ENCODE assay signal across 17 mouse cellular contexts in the genomic region with DNA sequence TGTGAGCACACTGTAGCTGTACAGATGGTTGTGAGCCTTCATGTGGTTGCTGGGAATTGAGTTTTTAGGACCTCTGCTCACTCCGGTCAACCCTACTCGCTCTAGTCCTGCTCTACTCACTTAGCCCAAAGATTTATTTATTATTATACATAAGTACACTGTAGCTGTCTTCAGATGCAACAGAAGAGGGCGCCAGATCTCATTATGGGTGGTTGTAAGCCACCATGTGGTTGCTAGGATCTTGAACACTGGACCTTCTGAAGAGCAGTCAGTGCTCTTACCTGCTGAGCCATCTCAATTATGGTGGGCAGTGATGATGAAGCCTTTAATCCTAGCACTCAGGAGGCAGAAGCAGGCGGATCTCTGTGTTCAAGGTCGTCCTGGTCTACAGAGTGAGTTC. TPM values are rescaled to one million over a fixed set of nuclear protein-coding genes. Genes with fewer than 3 reads are reported as not detected.
DNase-seq lines count a peak whose midpoint lies in the region; ATAC-seq and TF ChIP-seq lines count a peak whose summit lies in the region.
"Had no signal": no experiment of that assay in that cellular context is flagged by ENCODE, and none has a peak within 500 bp of the region (broad histone marks: within the 10 kb centered on the region; RNA-seq: fewer than 3 reads in every experiment).

No protein-coding gene starts in this region.

- dilution Hi-C loops in CH12.LX (cut with MboI; ENCODE audit: extremely low pct_ligation_motif_present, extremely low pct_unique_long_range_greater_than_20kb, low sequenced_read_pairs), result no loop called here

- H3K4me1 ChIP-seq in liver, embryonic 14.5 days (replicated peaks; ENCODE audit: control insufficient read depth in 2 of 2, insufficient read depth in 2 of 2, low read length in 1 of 2), result no peaks in the 10 kb centered on the region
- H3K4me1 ChIP-seq in liver, embryonic 11.5 days (replicated peaks; ENCODE audit: control insufficient read depth, insufficient read depth, low read length), result no peaks in the 10 kb centered on the region
- H3K4me1 ChIP-seq in CH12.LX (ENCODE audit: control insufficient read depth in 1 of 2, insufficient read depth in 2 of 2), result peaks cover 4 to 9% of the 10 kb centered on the region in 2 experiments; a peak in 3 of 4 replicates
- H3K4me1 ChIP-seq: forebrain, embryonic 15.5 days; hindbrain, embryonic 13.5 days; limb, embryonic 10.5 days; midbrain, embryonic 12.5 days had no signal

- no peaks in the 10 kb centered on the region for H3K36me3 ChIP-seq in liver, embryonic 14.5 days (replicated peaks; ENCODE audit: control insufficient read depth, insufficient read depth, low read depth)
- H3K36me3 ChIP-seq in liver, embryonic 11.5 days (ENCODE audit: control insufficient read depth, insufficient read depth, low read length), result no peaks in the 10 kb centered on the region
- no peaks in the 10 kb centered on the region for H3K36me3 ChIP-seq in CH12.LX (replicated peaks in 1 of 2; ENCODE audit: control insufficient read depth in 1 of 2, insufficient read depth in 1 of 2, low read length in 1 of 2)
- H3K36me3 ChIP-seq: forebrain, embryonic 15.5 days; hindbrain, embryonic 13.5 days; limb, embryonic 10.5 days; liver, embryonic 15.5 days; midbrain, embryonic 12.5 days had no signal

- H3K4me2 ChIP-seq in liver, embryonic 14.5 days (ENCODE audit: low read depth), result no peak overlapping the region
- no peak overlapping the region for H3K4me2 ChIP-seq in liver, embryonic 11.5 days
- H3K4me2 ChIP-seq in CH12.LX (ENCODE audit: insufficient read depth, low read depth, poor library complexity, severe bottlenecking), result no peak overlapping the region
- H3K4me2 ChIP-seq: forebrain, embryonic 15.5 days; hindbrain, embryonic 13.5 days; liver, embryonic 15.5 days; midbrain, embryonic 12.5 days had no signal

- peak; percentile 52 for TF ChIP-seq CTCF in liver, embryonic 14.5 days (IDR thresholded peaks at IDR 0.05; ENCODE audit: low read depth)
- TF ChIP-seq CTCF in CH12.LX (conservative IDR thresholded peaks at IDR 0.05 in 1 of 2, IDR thresholded peaks at IDR 0.05 in 1 of 2; ENCODE audit: low read depth in 2 of 2, low read length in 2 of 2), result peak in 1 of 2 experiments; percentile 61; a peak in 3 of 4 replicates

- no peak for TF ChIP-seq POLR2A in CH12.LX (IDR thresholded peaks at IDR 0.05; ENCODE audit: low read depth, low read length)

- no peak for DNase-seq in liver, embryonic 14.5 days (ENCODE audit: low read depth in 3 of 3, low spot score in 3 of 3)
- DNase-seq in liver, embryonic 11.5 days (ENCODE audit: low spot score), result no peak
- DNase-seq in A20 (ENCODE audit: low read depth, low spot score), result peak; percentile 59
- DNase-seq in CH12.LX (ENCODE audit: extremely low read depth), result peak; percentile 56
- peak; percentile 57 for DNase-seq in naive thymus-derived CD4-positive, alpha-beta T cell, adult 2 months (ENCODE audit: low read depth)
- no peak for DNase-seq in left cerebral cortex, adult 9 months (ENCODE audit: low spot score in 2 of 2)
- no peak for DNase-seq in cerebellum, adult 18-20 months
- DNase-seq: cerebellum, adult 11 months; heart, adult 11 months; kidney, adult 18-20 months; layer of hippocampus, postnatal 36 days had no signal

- in situ Hi-C loops in CH12.LX (cut with MboI; ENCODE audit: low pct_ligation_motif_present, low pct_unique_long_range_greater_than_20kb, low sequenced_read_pairs), result loop anchor here (25.0 kb wide), 1 partner anchor 177 kb away; no protein-coding TSS in a partner anchor

- no peaks in the 10 kb centered on the region for H3K27me3 ChIP-seq in liver, embryonic 14.5 days (ENCODE audit: control insufficient read depth, insufficient read depth, low read length)
- no peaks in the 10 kb centered on the region for H3K27me3 ChIP-seq in liver, embryonic 11.5 days (replicated peaks; ENCODE audit: control insufficient read depth, insufficient read depth, low read length)
- no peaks in the 10 kb centered on the region for H3K27me3 ChIP-seq in CH12.LX (replicated peaks)
- H3K27me3 ChIP-seq: hindbrain, embryonic 13.5 days; midbrain, embryonic 12.5 days had no signal

- H3K27ac ChIP-seq in liver, embryonic 14.5 days, result no peak overlapping the region
- no peak overlapping the region for H3K27ac ChIP-seq in liver, embryonic 11.5 days (ENCODE audit: low read depth, low read length)
- H3K27ac ChIP-seq in CH12.LX (ENCODE audit: insufficient read depth, low read depth), result no peak overlapping the region
- H3K27ac ChIP-seq: forebrain, embryonic 15.5 days; hindbrain, embryonic 13.5 days; limb, embryonic 10.5 days; liver, embryonic 15.5 days; midbrain, embryonic 12.5 days had no signal

- no peak overlapping the region for H3K9ac ChIP-seq in liver, embryonic 14.5 days (replicated peaks)
- no peak overlapping the region for H3K9ac ChIP-seq in liver, embryonic 11.5 days (ENCODE audit: low read depth, low read length)
- no peak overlapping the region for H3K9ac ChIP-seq in CH12.LX (ENCODE audit: insufficient read depth, low read depth)
- H3K9ac ChIP-seq: forebrain, embryonic 15.5 days; hindbrain, embryonic 13.5 days; liver, embryonic 15.5 days; midbrain, embryonic 12.5 days had no signal

- H3K4me3 ChIP-seq in liver, embryonic 14.5 days (ENCODE audit: insufficient read depth in 1 of 2, low read depth in 2 of 2, low read length in 2 of 2), result no peak overlapping the region
- no peak overlapping the region for H3K4me3 ChIP-seq in liver, embryonic 11.5 days (ENCODE audit: low read depth, low read length)
- H3K4me3 ChIP-seq in CH12.LX (replicated peaks in 1 of 3; ENCODE audit: low read depth in 2 of 3, low read length in 2 of 3, poor library complexity in 1 of 3), result no peak overlapping the region
- H3K4me3 ChIP-seq: forebrain, embryonic 15.5 days; hindbrain, embryonic 13.5 days; limb, embryonic 10.5 days; liver, embryonic 15.5 days; midbrain, embryonic 12.5 days had no signal

- no peak for TF ChIP-seq EP300 in liver, embryonic 14.5 days (IDR thresholded peaks at IDR 0.05; ENCODE audit: low read depth)
- TF ChIP-seq EP300 in CH12.LX (IDR thresholded peaks at IDR 0.05; ENCODE audit: low read length), result no peak

- ATAC-seq in liver, embryonic 14.5 days (ENCODE audit: insufficient read depth), result no peak
- no peak for ATAC-seq in liver, embryonic 11.5 days (replicated peaks; ENCODE audit: low FRiP score)
- ATAC-seq: forebrain, embryonic 15.5 days had no signal

- no peaks in the 10 kb centered on the region for H3K79me2 ChIP-seq in CH12.LX (replicated peaks; ENCODE audit: control insufficient read depth, extremely low read depth, insufficient read depth, poor library complexity, severe bottlenecking)

- 67% methylated on average over 5 of the region's 5 CpGs for WGBS in liver, embryonic 14.5 days (ENCODE audit: insufficient replicate concordance)
- 79% methylated on average over 5 of the region's 5 CpGs for WGBS in liver, embryonic 11.5 days

- H3K9me3 ChIP-seq in liver, embryonic 14.5 days (ENCODE audit: control insufficient read depth, low read length), result no peaks in the 10 kb centered on the region
- H3K9me3 ChIP-seq in liver, embryonic 11.5 days (ENCODE audit: control insufficient read depth, low read length), result no peaks in the 10 kb centered on the region
- H3K9me3 ChIP-seq in CH12.LX (replicated peaks; ENCODE audit: low read length), result no peaks in the 10 kb centered on the region
- H3K9me3 ChIP-seq: forebrain, embryonic 15.5 days; hindbrain, embryonic 13.5 days; limb, embryonic 10.5 days; liver, embryonic 15.5 days; midbrain, embryonic 12.5 days had no signal

- no peak; the same call in 1 of the 2 replicates for TF ChIP-seq RAD21 in CH12.LX (IDR thresholded peaks at IDR 0.05; ENCODE audit: low read depth, low read length)

TF ChIP-seq in CH12.LX, 34 proteins besides CTCF, POLR2A, EP300 and RAD21:
- TF ChIP-seq SMC3 (IDR thresholded peaks at IDR 0.05; ENCODE audit: low read depth, low read length) (peak; percentile 14; the same call in 1 of the 2 replicates), MXI1 (IDR thresholded peaks at IDR 0.05; ENCODE audit: low read depth, low read length) (no peak)

RNA-seq across cellular contexts. Expression of a gene that starts 4.7 kb away (rescaled TPM):
- 5.9 and 8.7 TPM in 2 replicates for polyA plus RNA-seq in liver, embryonic 14.5 days (2012; rRNA removed)
- 6.3 and 6.5 TPM in 2 replicates for polyA plus RNA-seq in liver, embryonic 14.5 days (2014; fragmentation: Nextera tagmentation; extraction: Ambion mirVana)
- 18.2 and 19.1 TPM in 2 replicates for polyA plus RNA-seq in liver, embryonic 11.5 days (2014; fragmentation: Nextera tagmentation; extraction: Ambion mirVana)
- total RNA-seq in CH12.LX (2012; rRNA removed) (32.7 and 38.7 TPM in 2 replicates), CH12.LX (2014; rRNA removed) (45.2 and 45.6 TPM in 2 replicates)
- 60.0 and 68.7 TPM in 2 replicates for polyA plus RNA-seq in CH12.LX (2012; ENCODE audit: insufficient read length, low read depth)

RNA-seq across cellular contexts. Expression of a gene that starts 15.3 kb away (rescaled TPM):
- polyA plus RNA-seq in liver, embryonic 14.5 days (2012; rRNA removed), result 2.5 and 2.6 TPM in 2 replicates
- polyA plus RNA-seq in liver, embryonic 14.5 days (2014; fragmentation: Nextera tagmentation; extraction: Ambion mirVana), result 3.4 TPM in 2 replicates
- polyA plus RNA-seq in liver, embryonic 11.5 days (2014; fragmentation: Nextera tagmentation; extraction: Ambion mirVana), result 7.3 and 8.3 TPM in 2 replicates
- 12.8 and 13.1 TPM in 2 replicates for total RNA-seq in CH12.LX (2012; rRNA removed)
- total RNA-seq in CH12.LX (2014; rRNA removed), result 8.9 and 9.0 TPM in 2 replicates
- polyA plus RNA-seq in CH12.LX (2012; ENCODE audit: insufficient read length, low read depth), result 10.1 and 11.0 TPM in 2 replicates

RNA-seq across cellular contexts. Expression of a gene that starts 20.1 kb away (rescaled TPM):
- polyA plus RNA-seq in liver, embryonic 14.5 days (2012; rRNA removed), result 0.02 TPM in 2 replicates
- polyA plus RNA-seq in liver, embryonic 14.5 days (2014; fragmentation: Nextera tagmentation; extraction: Ambion mirVana), result not detected in 2 replicates
- polyA plus RNA-seq in liver, embryonic 11.5 days (2014; fragmentation: Nextera tagmentation; extraction: Ambion mirVana), result 0.05 and 0.08 TPM in 2 replicates
- total RNA-seq in CH12.LX (2012; rRNA removed) (not detected in 2 replicates), CH12.LX (2014; rRNA removed) (not detected in 2 replicates)
- polyA plus RNA-seq in CH12.LX (2012; ENCODE audit: insufficient read length, low read depth), result not detected in 2 replicates
- polyA plus RNA-seq: large intestine, adult 2 months; liver, embryonic 15.5 days had no signal

Comparison
In these comparisons a context has a peak if more than half of its experiments do, and no peak if none do; other contexts are left out.
1. DNase-seq: peak in A20 (single experiment), CH12.LX (single experiment) and naive thymus-derived CD4-positive, alpha-beta T cell, adult 2 months (single experiment); none in liver, embryonic 14.5 days (0 of 3), liver, embryonic 11.5 days (single experiment), left cerebral cortex, adult 9 months (0 of 2) and cerebellum, adult 18-20 months (0 of 2).